Mouse (Mus musculus): ENCODE data around the gene Cyp1a2.

Gene Cyp1a2

GRCm38 (mm10) chr9:57644944-57645893 lies 38.3 kb downstream of the Cyp1a2 start:
- peak; percentile 88 for DNase-seq

- DNase-seq = peak in 1 of 2 experiments; percentile 33
These were observed 39.0 kb downstream of the Cyp1a2 start for GRCm38 (mm10) chr9:57644442-57644943.

- peak; percentile 56 to 68 for DNase-seq
These were observed 39.7 kb downstream of the Cyp1a2 start for GRCm38 (mm10) chr9:57643856-57644180.

- DNase-seq = peak in 1 of 2 experiments; percentile 20
These were observed 40.2 kb downstream of the Cyp1a2 start for GRCm38 (mm10) chr9:57643169-57643855.

GRCm38 (mm10) chr9:57641775-57642550 lies 41.5 kb downstream of the Cyp1a2 start:
- peak in 1 of 2 experiments; percentile 15 for DNase-seq

- DNase-seq = peak in 1 of 2 experiments; percentile 12
These were observed 42.5 kb downstream of the Cyp1a2 start for GRCm38 (mm10) chr9:57641022-57641421.

GRCm38 (mm10) chr9:57640384-57640783 lies 43.1 kb downstream of the Cyp1a2 start:
- DNase-seq = peak; percentile 91 to 96

GRCm38 (mm10) chr9:57639661-57640328 lies 43.7 kb downstream of the Cyp1a2 start:
- no peak for DNase-seq

GRCm38 (mm10) chr9:57638651-57639459 lies 44.6 kb downstream of the Cyp1a2 start:
- DNase-seq = no peak

- no peak for DNase-seq
These were observed 45.7 kb downstream of the Cyp1a2 start for GRCm38 (mm10) chr9:57637741-57638322.

GRCm38 (mm10) chr9:57637272-57637671 lies 46.2 kb downstream of the Cyp1a2 start:
- DNase-seq = no peak

- no peak for DNase-seq
These were observed 50.0 kb downstream of the Cyp1a2 start for GRCm38 (mm10) chr9:57633481-57634024.

GRCm38 (mm10) chr9:57629118-57629874 lies 54.2 kb downstream of the Cyp1a2 start:
- peak; percentile 43 to 65 for DNase-seq

- no peak for DNase-seq
These were observed 54.8 kb downstream of the Cyp1a2 start for GRCm38 (mm10) chr9:57628717-57629116.

- no peak for DNase-seq
These were observed 55.6 kb downstream of the Cyp1a2 start for GRCm38 (mm10) chr9:57627892-57628291.

- DNase-seq = no peak
These were observed 56.3 kb downstream of the Cyp1a2 start for GRCm38 (mm10) chr9:57627191-57627590.
